22 mouse cellular contexts compared by ENCODE assay signal in the genomic region with DNA sequence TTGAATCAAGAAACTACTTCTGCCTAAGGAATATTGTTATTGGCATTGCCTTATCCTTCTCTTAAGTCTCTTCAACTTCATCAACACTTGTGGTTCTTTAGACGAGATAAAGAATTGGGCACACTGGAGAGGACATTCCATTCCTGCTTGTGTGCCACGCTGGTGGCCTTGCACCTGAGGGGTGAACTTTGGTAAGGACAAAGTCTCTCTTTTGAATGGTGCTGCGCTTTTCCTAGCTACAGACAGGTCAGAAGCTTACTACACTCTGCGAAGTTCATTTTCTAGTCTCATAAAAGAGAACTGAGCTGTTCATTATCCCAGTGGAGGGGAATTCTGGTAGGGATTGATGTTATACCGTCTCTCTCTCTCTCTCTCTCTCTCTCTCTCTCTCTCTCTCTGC. TPM values are rescaled to one million over a fixed set of nuclear protein-coding genes. Genes with fewer than 3 reads are reported as not detected.
DNase-seq lines count a peak whose midpoint lies in the region; ATAC-seq and TF ChIP-seq lines count a peak whose summit lies in the region.
"Had no signal": no experiment of that assay in that cellular context is flagged by ENCODE, and none has a peak within 500 bp of the region (broad histone marks: within the 10 kb centered on the region; RNA-seq: fewer than 3 reads in every experiment).

No protein-coding gene starts in this region.

- no peak for TF ChIP-seq CTCF in heart, adult 2 months (IDR thresholded peaks at IDR 0.05)

- peaks cover 3% of the 10 kb centered on the region; the same call in 1 of the 2 replicates for H3K79me2 ChIP-seq in heart, adult 2 months (replicated peaks; ENCODE audit: control insufficient read depth, insufficient read depth, low read length)

- H3K27me3 ChIP-seq in heart, adult 2 months (ENCODE audit: control insufficient read depth, insufficient read depth, low read length) = no peaks in the 10 kb centered on the region
- H3K27me3 ChIP-seq in kidney, embryonic 16.5 days (ENCODE audit: insufficient read depth, low read length) = no peaks in the 10 kb centered on the region
- no peaks in the 10 kb centered on the region for H3K27me3 ChIP-seq in liver, embryonic 13.5 days
- H3K27me3 ChIP-seq in liver, embryonic 12.5 days (replicated peaks) = no peaks in the 10 kb centered on the region
- H3K27me3 ChIP-seq: hindbrain, embryonic 12.5 days; limb, embryonic 12.5 days had no signal

- intact Hi-C loops in heart, adult 2 months (cut with DNase I) = no loop called here

- no peak for TF ChIP-seq POLR2A in heart, adult 2 months (IDR thresholded peaks at IDR 0.05; ENCODE audit: insufficient read depth, low read depth, low read length)

- TF ChIP-seq EP300 in heart, adult 2 months (IDR thresholded peaks at IDR 0.05; ENCODE audit: insufficient read depth, low read depth, low read length) = peak; percentile 86

- H3K27ac ChIP-seq in heart, adult 2 months = peak overlapping the region; percentile 66
- H3K27ac ChIP-seq in kidney, embryonic 16.5 days (ENCODE audit: low read length) = no peak overlapping the region
- no peak overlapping the region for H3K27ac ChIP-seq in liver, embryonic 13.5 days
- no peak overlapping the region for H3K27ac ChIP-seq in liver, embryonic 12.5 days
- H3K27ac ChIP-seq: forebrain, embryonic 13.5 days; hindbrain, embryonic 12.5 days; limb, embryonic 12.5 days; stomach, postnatal 0 days had no signal

- peak in 1 of 2 experiments; percentile 22 for DNase-seq in heart, adult 2 months
- DNase-seq in heart, adult 8-10 months (ENCODE audit: low spot score) = no peak
- peak; percentile 53 for DNase-seq in kidney, adult 11 months
- DNase-seq in liver, embryonic 13.5 days = no peak
- DNase-seq in kidney, postnatal 14 days = peak; percentile 31
- DNase-seq in right cerebral cortex, postnatal 10 days (ENCODE audit: low spot score in 2 of 2) = no peak
- DNase-seq: adrenal gland, postnatal 10 days; cerebellum, adult 2 months; cerebellum, postnatal 25 days; lung, embryonic 14.5 days; thymus, adult 2 months; thymus, postnatal 4 days had no signal

- peaks cover 2% of the 10 kb centered on the region; the same call in 1 of the 2 replicates for H3K36me3 ChIP-seq in heart, adult 2 months (ENCODE audit: control insufficient read depth, insufficient read depth, low read length)
- H3K36me3 ChIP-seq in kidney, embryonic 16.5 days (ENCODE audit: insufficient read depth, low read length) = no peaks in the 10 kb centered on the region
- no peaks in the 10 kb centered on the region for H3K36me3 ChIP-seq in liver, embryonic 13.5 days
- no peaks in the 10 kb centered on the region for H3K36me3 ChIP-seq in liver, embryonic 12.5 days
- H3K36me3 ChIP-seq: hindbrain, embryonic 12.5 days; limb, embryonic 12.5 days had no signal

- WGBS in heart, adult 2 months = 60% methylated on average over 5 of the region's 5 CpGs
- 79% methylated on average over 5 of the region's 5 CpGs for WGBS in kidney, embryonic 16.5 days
- WGBS in liver, embryonic 13.5 days (ENCODE audit: insufficient replicate concordance) = 56% methylated on average over 5 of the region's 5 CpGs
- WGBS in liver, embryonic 12.5 days (ENCODE audit: insufficient replicate concordance) = 61% methylated on average over 5 of the region's 5 CpGs

- H3K4me3 ChIP-seq in heart, adult 2 months = no peak overlapping the region
- H3K4me3 ChIP-seq in kidney, embryonic 16.5 days (ENCODE audit: low read length) = no peak overlapping the region
- no peak overlapping the region for H3K4me3 ChIP-seq in liver, embryonic 13.5 days (replicated peaks)
- no peak overlapping the region for H3K4me3 ChIP-seq in liver, embryonic 12.5 days
- H3K4me3 ChIP-seq: forebrain, embryonic 13.5 days; hindbrain, embryonic 12.5 days; limb, embryonic 12.5 days had no signal

- no peaks in the 10 kb centered on the region for H3K9me3 ChIP-seq in kidney, embryonic 16.5 days (ENCODE audit: low read length)
- no peaks in the 10 kb centered on the region for H3K9me3 ChIP-seq in liver, embryonic 13.5 days (replicated peaks)
- H3K9me3 ChIP-seq in liver, embryonic 12.5 days (replicated peaks) = no peaks in the 10 kb centered on the region
- H3K9me3 ChIP-seq: forebrain, embryonic 13.5 days; hindbrain, embryonic 12.5 days; limb, embryonic 12.5 days had no signal

- no peak overlapping the region for H3K4me2 ChIP-seq in kidney, embryonic 16.5 days (replicated peaks; ENCODE audit: low read depth, low read length)
- H3K4me2 ChIP-seq in liver, embryonic 13.5 days = no peak overlapping the region
- H3K4me2 ChIP-seq in liver, embryonic 12.5 days = no peak overlapping the region
- H3K4me2 ChIP-seq: forebrain, embryonic 13.5 days; hindbrain, embryonic 12.5 days; limb, embryonic 12.5 days; lung, embryonic 14.5 days; midbrain, embryonic 11.5 days had no signal

- H3K9ac ChIP-seq in heart, adult 2 months (ENCODE audit: low read depth, low read length) = no peak overlapping the region
- H3K9ac ChIP-seq in kidney, embryonic 16.5 days (replicated peaks; ENCODE audit: low read length) = no peak overlapping the region
- H3K9ac ChIP-seq in liver, embryonic 13.5 days = no peak overlapping the region
- H3K9ac ChIP-seq in liver, embryonic 12.5 days = no peak overlapping the region
- H3K9ac ChIP-seq: forebrain, embryonic 13.5 days; hindbrain, embryonic 12.5 days; limb, embryonic 12.5 days; lung, embryonic 14.5 days had no signal

- peaks cover 4% of the 10 kb centered on the region; the same call in 1 of the 2 replicates for H3K4me1 ChIP-seq in heart, adult 2 months (ENCODE audit: control insufficient read depth, insufficient read depth, low read length)
- H3K4me1 ChIP-seq in kidney, embryonic 16.5 days (ENCODE audit: insufficient read depth, low read length) = no peaks in the 10 kb centered on the region
- H3K4me1 ChIP-seq in liver, embryonic 13.5 days (replicated peaks) = no peaks in the 10 kb centered on the region
- no peaks in the 10 kb centered on the region; the same call in 1 of the 2 replicates for H3K4me1 ChIP-seq in liver, embryonic 12.5 days
- H3K4me1 ChIP-seq: hindbrain, embryonic 12.5 days had no signal

- ATAC-seq in kidney, embryonic 16.5 days (ENCODE audit: low FRiP score, low TSS enrichment) = no peak
- ATAC-seq in liver, embryonic 13.5 days (ENCODE audit: low read depth) = peak; percentile 59
- ATAC-seq in liver, embryonic 12.5 days = no peak
- ATAC-seq: forebrain, embryonic 13.5 days; intestine, postnatal 0 days had no signal

RNA-seq across cellular contexts. Expression of a gene that starts 38.4 kb away (rescaled TPM):
- total RNA-seq in heart, adult 2 months (2021) = 10 to 100 TPM in 1 of 2 experiments, 1 to 10 TPM in 1; 8.3 to 17.5 TPM
- polyA plus RNA-seq in heart, adult 2 months (2012; rRNA removed) = 5.0 and 8.9 TPM in 2 replicates
- 10 to 100 TPM; 10.5 to 17.1 (median 14.3) TPM for total RNA-seq in heart, adult 8-10 months (2022)
- polyA plus RNA-seq in kidney, embryonic 16.5 days (2015; fragmentation: Nextera tagmentation; extraction: Ambion mirVana) = 8.9 and 9.1 TPM in 2 replicates
- 1.8 and 2.2 TPM in 2 replicates for polyA plus RNA-seq in liver, embryonic 13.5 days (2015; fragmentation: Nextera tagmentation; extraction: Ambion mirVana)
- 3.2 and 3.9 TPM in 2 replicates for polyA plus RNA-seq in liver, embryonic 12.5 days (2016; fragmentation: Nextera tagmentation; extraction: Ambion mirVana)
- total RNA-seq: megakaryocyte progenitor cell, adult 5-6 weeks; neutrophil, adult 5-6 weeks had no signal

Comparison
In these comparisons a context has a peak if more than half of its experiments do, and no peak if none do; other contexts are left out.
1. DNase-seq: peak in kidney, adult 11 months (single experiment) and kidney, postnatal 14 days (single experiment); none in heart, adult 8-10 months (single experiment), liver, embryonic 13.5 days (single experiment) and right cerebral cortex, postnatal 10 days (0 of 2).